ENCODE assay signal across 19 mouse cellular contexts in the genomic region with DNA sequence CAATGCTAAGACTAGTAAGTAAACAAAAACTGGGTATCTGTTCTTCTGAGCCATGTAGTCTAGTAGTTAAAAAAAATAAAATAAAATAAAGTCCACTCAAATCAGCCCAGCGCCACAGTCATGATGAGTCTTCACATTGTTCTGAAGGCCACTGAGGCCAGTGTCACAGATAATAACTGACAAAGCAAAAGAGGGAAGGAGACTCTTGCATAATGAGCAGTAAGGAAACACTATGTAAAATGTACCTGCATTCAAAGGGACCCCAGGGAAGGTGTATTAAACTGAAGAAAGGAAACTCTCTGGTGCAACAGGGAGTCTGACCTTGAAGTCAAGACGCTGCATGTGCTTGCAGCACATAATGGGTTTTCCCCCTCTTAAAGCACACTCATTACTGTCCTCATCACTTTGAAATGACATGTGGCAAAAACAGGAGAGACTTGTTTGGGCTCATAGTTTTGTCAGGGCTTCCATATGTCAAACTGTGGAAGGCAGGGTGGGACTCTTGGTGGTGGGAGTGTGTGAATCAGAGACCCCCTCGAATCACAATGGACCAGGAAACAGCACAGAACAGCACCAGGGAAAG.
DNase-seq lines count a peak whose midpoint lies in the region; ATAC-seq and TF ChIP-seq lines count a peak whose summit lies in the region.
"Had no signal": no experiment of that assay in that cellular context is flagged by ENCODE, and none has a peak within 500 bp of the region (broad histone marks: within the 10 kb centered on the region; RNA-seq: fewer than 3 reads in every experiment).

No protein-coding gene starts in this region.

- TF ChIP-seq CTCF in intestine, postnatal 0 days (IDR thresholded peaks at IDR 0.05; ENCODE audit: low read depth), result no peak

- H3K9ac ChIP-seq in heart, embryonic 13.5 days, result no peak overlapping the region
- H3K9ac ChIP-seq in intestine, postnatal 0 days (ENCODE audit: low read depth, low read length), result no peak overlapping the region
- H3K9ac ChIP-seq: embryonic facial prominence, embryonic 12.5 days; forebrain, embryonic 15.5 days; heart, embryonic 15.5 days; hindbrain, embryonic 15.5 days; intestine, embryonic 15.5 days had no signal

- H3K9me3 ChIP-seq in heart, embryonic 13.5 days, result no peaks in the 10 kb centered on the region
- H3K9me3 ChIP-seq in limb, embryonic 10.5 days (replicated peaks), result no peaks in the 10 kb centered on the region
- no peaks in the 10 kb centered on the region for H3K9me3 ChIP-seq in intestine, postnatal 0 days (ENCODE audit: control insufficient read depth)
- H3K9me3 ChIP-seq: embryonic facial prominence, embryonic 12.5 days; forebrain, embryonic 15.5 days; heart, embryonic 15.5 days; hindbrain, embryonic 15.5 days; intestine, embryonic 15.5 days had no signal

- 68% methylated on average over 3 of the region's 3 CpGs for WGBS in heart, embryonic 13.5 days
- WGBS in limb, embryonic 10.5 days, result 82% methylated on average over 3 of the region's 3 CpGs
- 77% methylated on average over 3 of the region's 3 CpGs for WGBS in intestine, postnatal 0 days

- 0 out of 2 replicates have a peak overlapping the region, but pooled peaks have one; percentile 39 for H3K27ac ChIP-seq in heart, embryonic 13.5 days (replicated peaks)
- 0 out of 2 replicates have a peak overlapping the region, but pooled peaks have one; percentile 64 for H3K27ac ChIP-seq in limb, embryonic 10.5 days
- H3K27ac ChIP-seq in intestine, postnatal 0 days (ENCODE audit: low read depth, low read length), result no peak overlapping the region
- H3K27ac ChIP-seq: embryonic facial prominence, embryonic 12.5 days; forebrain, embryonic 15.5 days; heart, embryonic 15.5 days; hindbrain, embryonic 15.5 days; intestine, embryonic 15.5 days had no signal

- no peak for ATAC-seq in heart, embryonic 13.5 days (ENCODE audit: extremely low read depth, insufficient number of reproducible peaks, low FRiP score, low TSS enrichment)
- peak; percentile 78 for ATAC-seq in activated CD4-positive, CD25-positive, alpha-beta regulatory T cell, adult 4 months
- no peak for ATAC-seq in intestine, postnatal 0 days
- ATAC-seq: intestine, embryonic 15.5 days; Patski had no signal

- no peak overlapping the region for H3K4me2 ChIP-seq in heart, embryonic 13.5 days
- no peak overlapping the region for H3K4me2 ChIP-seq in intestine, postnatal 0 days (replicated peaks; ENCODE audit: low read depth)
- H3K4me2 ChIP-seq: embryonic facial prominence, embryonic 12.5 days; forebrain, embryonic 15.5 days; heart, embryonic 15.5 days; hindbrain, embryonic 15.5 days; intestine, embryonic 15.5 days had no signal

- no peak for DNase-seq in heart, postnatal 10 days
- DNase-seq in CD4-positive, CD25-positive, alpha-beta regulatory T cell, adult 2 months (ENCODE audit: low read depth, low spot score), result peak; percentile 38
- DNase-seq in limb, embryonic 10.5 days (ENCODE audit: low spot score), result no peak
- DNase-seq in left cerebral cortex, postnatal 36 days (ENCODE audit: low spot score in 2 of 2), result no peak
- DNase-seq in cerebellum, postnatal 4 days (ENCODE audit: low spot score in 2 of 2), result no peak
- DNase-seq: adrenal gland, adult 2 months; adrenal gland, postnatal 36 days; cerebellum, adult 8-10 months; cerebellum, postnatal 14 days; kidney, adult 8-10 months had no signal

- H3K27me3 ChIP-seq in heart, embryonic 13.5 days (replicated peaks), result no peaks in the 10 kb centered on the region
- no peaks in the 10 kb centered on the region for H3K27me3 ChIP-seq in limb, embryonic 10.5 days (ENCODE audit: low read depth, poor library complexity, severe bottlenecking)
- H3K27me3 ChIP-seq in intestine, postnatal 0 days (replicated peaks; ENCODE audit: control insufficient read depth, insufficient read depth, low read length), result no peaks in the 10 kb centered on the region
- H3K27me3 ChIP-seq: embryonic facial prominence, embryonic 12.5 days; forebrain, embryonic 15.5 days; heart, embryonic 15.5 days; hindbrain, embryonic 15.5 days; intestine, embryonic 15.5 days; Patski had no signal

- H3K36me3 ChIP-seq in heart, embryonic 13.5 days, result peaks cover 17% of the 10 kb centered on the region
- H3K36me3 ChIP-seq in limb, embryonic 10.5 days, result no peaks in the 10 kb centered on the region
- no peaks in the 10 kb centered on the region for H3K36me3 ChIP-seq in intestine, postnatal 0 days (ENCODE audit: control insufficient read depth, insufficient read depth)
- H3K36me3 ChIP-seq: embryonic facial prominence, embryonic 12.5 days; forebrain, embryonic 15.5 days; heart, embryonic 15.5 days; hindbrain, embryonic 15.5 days; intestine, embryonic 15.5 days had no signal

- intact Hi-C loops in heart, postnatal 10 days (cut with DNase I), result loop anchor here (10.0 kb wide), 2 partner anchors 445 to 555 kb away; no protein-coding TSS in a partner anchor
- intact Hi-C loops in left cerebral cortex, postnatal 36 days (cut with DNase I), result loop anchor here (10.0 kb wide), 1 partner anchor 125 kb away; no protein-coding TSS in a partner anchor

- H3K4me1 ChIP-seq in heart, embryonic 13.5 days, result peaks cover 5% of the 10 kb centered on the region; the same call in 1 of the 2 replicates
- peaks cover 23% of the 10 kb centered on the region for H3K4me1 ChIP-seq in limb, embryonic 10.5 days
- H3K4me1 ChIP-seq in intestine, postnatal 0 days (replicated peaks; ENCODE audit: control insufficient read depth, insufficient read depth, low read length), result no peaks in the 10 kb centered on the region
- H3K4me1 ChIP-seq: embryonic facial prominence, embryonic 12.5 days; heart, embryonic 15.5 days; hindbrain, embryonic 15.5 days; intestine, embryonic 15.5 days had no signal

- no peak overlapping the region for H3K4me3 ChIP-seq in heart, embryonic 13.5 days
- H3K4me3 ChIP-seq in limb, embryonic 10.5 days, result no peak overlapping the region
- H3K4me3 ChIP-seq in intestine, postnatal 0 days (ENCODE audit: low read depth, low read length), result no peak overlapping the region
- H3K4me3 ChIP-seq: embryonic facial prominence, embryonic 12.5 days; forebrain, embryonic 15.5 days; heart, embryonic 15.5 days; hindbrain, embryonic 15.5 days; intestine, embryonic 15.5 days had no signal
